Mouse (Mus musculus): ENCODE measurements at regions not wholly inside any gene's neighbourhood (a gene's known extent, or its start where the extent isn't known, plus 50 kb on each side); places are given as distances from the start of the nearest gene placed in this dataset.

- DNase-seq = no peak
- TF ChIP-seq POLR2A (IDR thresholded peaks at IDR 0.05; ENCODE audit: borderline replicate concordance, extremely low read depth, low read depth, low read length) (no peak), CTCF (IDR thresholded peaks at IDR 0.05; ENCODE audit: insufficient read depth, low read length) (no peak)
- 41% methylated on average over 2 of the region's 2 CpGs for WGBS
- no peak overlapping the region for H3K4me3 ChIP-seq (replicated peaks; ENCODE audit: extremely low read depth, low read depth, low read length)
- peaks cover 3% of the 10 kb centered on the region for H3K4me1 ChIP-seq (ENCODE audit: control insufficient read depth, insufficient read depth, low read length)
Measured at GRCm38 (mm10) chr15:68337264-68337663, 1836.6 kb upstream of the Lrrc6 start.

- DNase-seq = no peak
- no peak for TF ChIP-seq POLR2A (IDR thresholded peaks at IDR 0.05; ENCODE audit: borderline replicate concordance, extremely low read depth, low read depth, low read length)
- TF ChIP-seq CTCF (IDR thresholded peaks at IDR 0.05; ENCODE audit: insufficient read depth, low read length) = no peak
- peaks cover under 1% of the 10 kb centered on the region; the same call in 1 of the 2 replicates for H3K4me1 ChIP-seq (ENCODE audit: control insufficient read depth, insufficient read depth, low read length)
- no peak overlapping the region for H3K4me3 ChIP-seq (replicated peaks; ENCODE audit: extremely low read depth, low read depth, low read length)
Measured at GRCm38 (mm10) chr15:68335837-68336236, 1835.1 kb upstream of the Lrrc6 start.

GRCm38 (mm10) chr15:68316116-68316515 is 1815.4 kb upstream of the Lrrc6 start:
- H3K4me1 ChIP-seq (ENCODE audit: control insufficient read depth, insufficient read depth, low read length) = no peaks in the 10 kb centered on the region

More at GRCm38 (mm10) chr15:68316116-68316515, 1815.4 kb upstream of the Lrrc6 start:
- 84% methylated on average over 1 of the region's 1 CpGs for WGBS
- H3K4me3 ChIP-seq (replicated peaks; ENCODE audit: extremely low read depth, low read depth, low read length) = no peak overlapping the region
- TF ChIP-seq POLR2A (IDR thresholded peaks at IDR 0.05; ENCODE audit: borderline replicate concordance, extremely low read depth, low read depth, low read length) (no peak), CTCF (IDR thresholded peaks at IDR 0.05; ENCODE audit: insufficient read depth, low read length) (no peak)
- no peak for DNase-seq

All from lung, adult 2 months (tissue).